Mouse (Mus musculus) olfactory bulb, adult 2 months (tissue): ENCODE data around the gene Ppp2r5c. TPM values are rescaled to one million over a fixed set of nuclear protein-coding genes. Genes with fewer than 3 reads are reported as not detected.

Experiments used
- H3K27ac ChIP-seq: fragments of 200-500 bp; 2 replicates; pipeline ENCODE4 v1.5.1; 2012; ENCODE audit warnings: low read depth, low read length; ENCODE audit not compliant: insufficient read depth
- H3K4me1 ChIP-seq: fragments of 200-500 bp; 2 replicates; pipeline ENCODE4 v1.6.1; 2012; ENCODE audit warnings: low read length; ENCODE audit not compliant: control insufficient read depth, insufficient read depth
- H3K4me3 ChIP-seq: fragments of 200-500 bp; 2 replicates; pipeline ENCODE4 v1.5.1; 2012; ENCODE audit warnings: mild to moderate bottlenecking, low read depth, low read length, moderate library complexity; ENCODE audit not compliant: insufficient read depth
- CTCF ChIP-seq: fragments of 200-500 bp; IDR thresholded peaks from 2 replicates; pipeline ENCODE4 v1.5.1; 2012; ENCODE audit warnings: low read depth, mild to moderate bottlenecking, low read length, moderate library complexity; ENCODE audit not compliant: insufficient read depth
- POLR2A ChIP-seq: fragments of 200-500 bp; IDR thresholded peaks from 2 replicates; pipeline ENCODE4 v1.6.1; 2012; ENCODE audit warnings: mild to moderate bottlenecking, low read depth, low read length, moderate library complexity; ENCODE audit not compliant: insufficient read depth
- WGBS: fragments of 180-500 bp; shearing (Covaris S2); methylation state at CpG from one replicate; pipeline ENCODE4 v1.1.7; 2018; 5-methylcytosine and 5-hydroxymethylcytosine counted together
- polyA plus RNA-seq: library from polyadenylated mRNA; stranded (reverse); fragments of >200 nt; gene quantifications from 2 replicates; pipeline ENCODE4 v1.2.4, GENCODE M21; 2012; ENCODE audit warnings: low replicate concordance; ENCODE audit not compliant: missing spikeins, insufficient read depth, insufficient read length

Ppp2r5c gene
- polyA plus RNA-seq, 1 experiment, result not detected

GRCm38 (mm10) chr12:110418735-110419350, 28.1 kb upstream of the Ppp2r5c start:
- Histone ChIP-seq H3K4me1 (peaks cover 4% of the 10 kb centered on the region), H3K4me3 (no peak overlapping the region), H3K27ac (no peak overlapping the region; the same call in 1 of the 2 replicates)
- 29% methylated on average over 8 of the region's 8 CpGs for WGBS
- TF ChIP-seq POLR2A (no peak), CTCF (0 out of 2 replicates have a peak, but pooled peaks have one; percentile 9)

GRCm38 (mm10) chr12:110419879-110420278, 27.0 kb upstream of the Ppp2r5c start:
- H3K27ac ChIP-seq, result no peak overlapping the region
- 61% methylated on average over 2 of the region's 2 CpGs for WGBS
- H3K4me3 ChIP-seq, result no peak overlapping the region
- TF ChIP-seq CTCF (no peak), POLR2A (no peak)
- peaks cover 4% of the 10 kb centered on the region for H3K4me1 ChIP-seq

GRCm38 (mm10) chr12:110421361-110421760, 25.6 kb upstream of the Ppp2r5c start:
- Histone ChIP-seq H3K4me1 (peaks cover 4% of the 10 kb centered on the region), H3K27ac (no peak overlapping the region), H3K4me3 (no peak overlapping the region)
- WGBS, result 55% methylated on average over 2 of the region's 3 CpGs
- no peak for TF ChIP-seq POLR2A
- no peak for TF ChIP-seq CTCF

- no peak overlapping the region for H3K27ac ChIP-seq
- peaks cover under 1% of the 10 kb centered on the region; the same call in 1 of the 2 replicates for H3K4me1 ChIP-seq
- no peak overlapping the region for H3K4me3 ChIP-seq
- WGBS, result 86% methylated on average over 5 of the region's 5 CpGs
- no peak for TF ChIP-seq CTCF
- no peak for TF ChIP-seq POLR2A
Observed at GRCm38 (mm10) chr12:110424008-110424704, 22.8 kb upstream of the Ppp2r5c start.

- H3K4me1 ChIP-seq, result peaks cover 10% of the 10 kb centered on the region
- WGBS, result 85% methylated on average over 13 of the region's 13 CpGs
- TF ChIP-seq POLR2A (no peak), CTCF (no peak)
- H3K27ac ChIP-seq, result no peak overlapping the region
- H3K4me3 ChIP-seq, result no peak overlapping the region
Observed at GRCm38 (mm10) chr12:110426417-110427010, 20.4 kb upstream of the Ppp2r5c start.

GRCm38 (mm10) chr12:110429340-110429973, 17.5 kb upstream of the Ppp2r5c start:
- Histone ChIP-seq H3K4me3 (no peak overlapping the region), H3K27ac (no peak overlapping the region), H3K4me1 (peaks cover 13% of the 10 kb centered on the region)
- 38% methylated on average over 12 of the region's 12 CpGs for WGBS
- no peak for TF ChIP-seq CTCF
- no peak for TF ChIP-seq POLR2A

GRCm38 (mm10) chr12:110429990-110430389, 16.9 kb upstream of the Ppp2r5c start:
- no peak overlapping the region for H3K27ac ChIP-seq
- TF ChIP-seq CTCF (no peak), POLR2A (no peak)

GRCm38 (mm10) chr12:110431805-110432204, 15.1 kb upstream of the Ppp2r5c start:
- 45% methylated on average over 7 of the region's 7 CpGs for WGBS
- Histone ChIP-seq H3K4me1 (peaks cover 13% of the 10 kb centered on the region), H3K27ac (no peak overlapping the region), H3K4me3 (no peak overlapping the region)
- TF ChIP-seq POLR2A (no peak), CTCF (no peak)

More at GRCm38 (mm10) chr12:110429990-110430389, 16.9 kb upstream of the Ppp2r5c start:
- Histone ChIP-seq H3K4me1 (peaks cover 13% of the 10 kb centered on the region), H3K4me3 (no peak overlapping the region)
- WGBS, result 45% methylated on average over 10 of the region's 10 CpGs

GRCm38 (mm10) chr12:110436638-110437366, 10.1 kb upstream of the Ppp2r5c start:
- Histone ChIP-seq H3K4me1 (0 out of 2 replicates have a peak, but pooled peaks cover 5% of the 10 kb centered on the region), H3K27ac (no peak overlapping the region), H3K4me3 (no peak overlapping the region)
- WGBS, result 68% methylated on average over 9 of the region's 9 CpGs
- TF ChIP-seq POLR2A, result no peak
- no peak for TF ChIP-seq CTCF
